Mouse (Mus musculus) spleen, adult 2 months (tissue): Measurements from ENCODE around the gene Hoxd8. TPM values are rescaled to one million over a fixed set of nuclear protein-coding genes. Genes with fewer than 3 reads are reported as not detected.

Experiments
- DNase-seq, 2 experiments: peaks; one replicate each; pipeline versions ENCODE4 v3.0.0 to v3.0.0-alpha.2; 2012 to 2021; ENCODE audit warnings: low spot score in 2 of 2, low read depth in 1 of 2
- H3K27ac ChIP-seq: fragments of 200-500 bp; 2 replicates; pipeline ENCODE4 v1.5.1; 2012; ENCODE audit warnings: low read length, inconsistent platforms; ENCODE audit not compliant: insufficient read depth
- H3K27me3 ChIP-seq: fragments of 200-500 bp; 2 replicates; pipeline ENCODE4 v1.6.1; 2012; ENCODE audit warnings: mild to moderate bottlenecking, moderate library complexity, low read length, inconsistent platforms; ENCODE audit not compliant: control insufficient read depth, insufficient read depth
- H3K36me3 ChIP-seq: fragments of 200-500 bp; 2 replicates; pipeline ENCODE4 v1.6.1; 2012; ENCODE audit warnings: mild to moderate bottlenecking, low read length, inconsistent platforms; ENCODE audit not compliant: control insufficient read depth, insufficient read depth
- H3K4me1 ChIP-seq: fragments of 200-500 bp; 2 replicates; pipeline ENCODE4 v1.6.1; 2011; ENCODE audit warnings: inconsistent platforms; ENCODE audit not compliant: control insufficient read depth, insufficient read depth, insufficient read length
- H3K4me3 ChIP-seq: fragments of 200-500 bp; 2 replicates; pipeline ENCODE4 v1.5.1; 2011; ENCODE audit warnings: mild to moderate bottlenecking, inconsistent platforms; ENCODE audit not compliant: insufficient read depth, insufficient read length; ENCODE audit errors: extremely low read depth
- CTCF ChIP-seq: fragments of 200-500 bp; IDR thresholded peaks from 2 replicates; pipeline ENCODE4 v1.5.1; 2011; ENCODE audit warnings: mild to moderate bottlenecking, inconsistent platforms; ENCODE audit not compliant: insufficient read depth, insufficient read length, insufficient replicate concordance; ENCODE audit errors: extremely low read depth
- POLR2A ChIP-seq: fragments of 200-500 bp; IDR thresholded peaks from 2 replicates; pipeline ENCODE4 v1.6.1; 2011; ENCODE audit warnings: low read depth, low read length, inconsistent platforms
- WGBS: fragments of 180-500 bp; shearing (Covaris S2); methylation state at CpG from one replicate; pipeline ENCODE4 v1.1.7; 2018; 5-methylcytosine and 5-hydroxymethylcytosine counted together
- polyA plus RNA-seq: library from polyadenylated mRNA; depleted of rRNA; stranded (reverse); fragments of >200 nt; gene quantifications from 2 replicates; pipeline ENCODE4 v1.2.3, GENCODE M21; 2012

Gene Hoxd8
- polyA plus RNA-seq, 1 experiment = 0.32 TPM

DNA sequence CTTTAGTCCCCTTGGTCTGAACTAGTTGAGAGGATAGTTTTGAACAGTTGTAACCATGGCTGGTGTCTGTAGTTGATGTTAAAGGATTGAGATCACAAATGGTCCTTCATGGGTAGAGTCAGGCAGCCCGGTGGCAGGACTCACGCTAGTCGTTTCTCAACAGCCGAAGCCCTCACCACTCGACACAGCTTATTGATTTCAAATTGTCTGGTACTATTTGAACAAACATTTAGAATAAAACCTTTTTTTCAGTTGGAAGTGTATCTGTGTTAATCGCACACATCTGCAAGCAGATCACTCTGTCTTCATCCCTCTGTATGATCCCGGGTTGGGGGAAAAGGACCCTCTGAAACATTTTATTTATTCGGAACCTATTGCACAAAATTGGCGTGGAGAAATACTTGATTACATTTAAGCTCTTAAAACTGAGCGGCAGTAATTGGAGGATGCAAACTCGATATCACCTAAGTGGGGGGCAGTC lies 43.3 kb downstream of the Hoxd8 start:
- no peak overlapping the region for H3K27ac ChIP-seq
- WGBS = 38% methylated on average over 11 of the region's 11 CpGs
- peaks cover 3% of the 10 kb centered on the region for H3K4me1 ChIP-seq
- H3K36me3 ChIP-seq = no peaks in the 10 kb centered on the region
- H3K4me3 ChIP-seq = no peak overlapping the region
- DNase-seq = no peak
- TF ChIP-seq POLR2A (no peak), CTCF (no peak)
- peaks cover 23% of the 10 kb centered on the region for H3K27me3 ChIP-seq

DNA sequence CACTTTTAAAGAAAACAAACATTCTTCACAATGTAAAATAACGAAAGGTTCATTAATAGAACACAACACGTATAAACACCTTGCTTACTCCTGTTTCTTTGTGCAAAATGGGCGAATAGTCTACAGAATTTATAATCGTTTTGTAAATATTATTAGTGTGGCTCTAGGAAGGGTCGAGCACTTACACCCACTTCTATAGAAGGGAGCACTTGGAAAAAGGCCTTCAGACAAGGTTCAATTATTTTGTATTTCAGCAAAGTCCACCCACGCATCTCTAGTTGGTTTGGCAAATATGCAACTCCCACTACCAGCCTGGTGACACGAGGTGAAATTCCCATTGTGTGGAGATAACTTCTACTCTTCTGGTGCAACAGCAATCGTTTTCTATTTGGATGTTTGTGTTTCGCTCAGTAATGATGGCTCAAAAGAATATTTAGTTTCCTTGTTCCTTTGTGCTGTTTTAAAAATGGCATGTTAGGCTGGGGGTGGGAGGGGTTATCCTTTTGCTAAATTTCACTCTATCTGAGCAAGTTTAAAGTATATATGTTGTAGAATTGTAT lies 44.1 kb downstream of the Hoxd8 start:
- Histone ChIP-seq H3K4me1 (peaks cover 3% of the 10 kb centered on the region), H3K36me3 (no peaks in the 10 kb centered on the region), H3K4me3 (no peak overlapping the region), H3K27me3 (peaks cover 25% of the 10 kb centered on the region), H3K27ac (no peak overlapping the region)
- TF ChIP-seq POLR2A (no peak), CTCF (no peak)
- WGBS = 31% methylated on average over 9 of the region's 9 CpGs
- DNase-seq = no peak

DNA sequence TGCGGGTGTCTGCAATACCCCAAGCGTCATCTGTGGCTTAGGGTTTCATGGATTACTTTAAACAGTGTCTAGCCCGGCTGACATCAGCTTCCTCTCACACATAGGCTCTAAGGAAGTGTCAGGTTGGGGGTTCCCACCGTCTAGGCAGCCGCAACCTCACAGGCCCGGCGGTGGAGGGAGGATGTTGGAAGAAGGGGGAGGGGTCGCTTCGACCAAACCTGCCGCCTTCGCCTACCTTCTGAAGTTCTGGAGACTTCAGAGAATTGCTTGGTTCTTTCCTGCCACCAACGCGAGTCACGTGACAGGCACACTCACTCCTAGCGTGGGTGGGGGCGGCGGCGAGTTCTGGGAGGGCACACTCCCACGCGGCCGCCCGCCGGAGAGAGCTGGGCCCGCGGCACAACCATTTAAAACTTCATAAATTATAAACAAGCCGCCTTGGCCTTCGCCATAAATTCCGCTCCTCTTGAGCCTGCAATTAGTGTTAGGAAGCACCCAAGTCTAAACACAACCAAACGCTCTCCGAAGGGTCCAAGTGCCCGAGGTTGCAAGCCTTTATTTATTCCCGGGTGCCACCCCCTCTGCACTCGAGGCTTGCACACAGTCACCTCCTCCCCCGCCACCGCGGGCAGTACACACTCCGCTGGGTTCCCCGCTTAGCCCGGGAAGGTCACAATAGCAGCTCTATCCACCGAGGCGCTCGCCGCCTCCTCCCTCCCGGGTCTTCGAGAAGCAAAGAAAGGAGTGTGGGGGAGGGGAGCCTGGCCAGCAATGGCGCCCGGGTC lies 45.1 kb downstream of the Hoxd8 start:
- no peak for TF ChIP-seq CTCF
- TF ChIP-seq POLR2A = no peak
- DNase-seq = no peak
- H3K4me1 ChIP-seq = peaks cover 3% of the 10 kb centered on the region
- H3K36me3 ChIP-seq = no peaks in the 10 kb centered on the region
- 3% methylated on average over 47 of the region's 47 CpGs for WGBS
- peaks cover 25% of the 10 kb centered on the region for H3K27me3 ChIP-seq
- no peak overlapping the region for H3K27ac ChIP-seq
- H3K4me3 ChIP-seq = no peak overlapping the region; the same call in 1 of the 2 replicates

DNA sequence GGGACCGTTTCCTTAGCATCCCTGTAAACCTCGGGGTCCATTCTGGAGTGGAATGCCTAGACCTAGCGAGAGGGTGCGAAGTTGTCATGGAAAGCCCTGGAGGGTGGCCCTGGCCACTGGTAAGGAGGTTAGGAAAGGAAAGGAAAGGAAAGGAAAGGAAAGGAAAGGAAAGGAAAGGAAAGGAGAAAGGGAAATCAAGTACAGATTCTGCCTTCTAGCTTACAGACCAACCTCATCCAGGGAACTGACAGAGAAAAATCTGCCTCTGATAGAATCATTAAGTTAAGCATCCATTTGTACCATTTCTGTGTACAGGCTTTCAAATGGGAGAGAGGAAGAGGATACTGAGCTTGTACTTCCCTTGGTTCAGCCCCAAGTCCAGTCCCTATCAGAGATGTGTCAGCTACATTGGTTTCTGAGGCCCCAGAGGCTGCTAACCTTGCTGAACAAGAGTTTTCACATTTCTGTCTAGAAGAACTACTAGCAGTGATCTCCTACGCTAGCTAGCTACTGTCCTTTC lies 46.4 kb downstream of the Hoxd8 start:
- H3K36me3 ChIP-seq = no peaks in the 10 kb centered on the region
- peaks cover 25% of the 10 kb centered on the region for H3K27me3 ChIP-seq
- H3K4me1 ChIP-seq = peaks cover 3% of the 10 kb centered on the region

DNA sequence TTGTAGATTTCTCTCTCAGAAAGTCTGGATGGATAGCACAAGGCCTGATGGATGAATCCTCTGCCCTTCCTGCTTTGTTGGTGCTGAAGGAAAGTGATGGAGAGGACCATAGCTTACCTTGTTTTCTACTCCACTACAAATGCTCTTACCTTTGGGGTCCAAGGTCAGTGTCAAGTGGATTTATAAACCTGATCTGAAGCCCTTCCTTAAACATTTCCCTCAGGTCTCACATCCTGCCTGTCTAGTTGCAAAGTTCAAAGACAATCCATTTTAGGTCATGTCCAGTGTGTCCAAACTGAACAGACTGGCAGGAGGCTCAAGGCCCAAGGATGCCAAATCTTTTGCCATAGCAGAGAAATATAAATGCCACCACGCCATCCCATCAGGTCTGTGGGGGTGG lies 47.4 kb downstream of the Hoxd8 start:
- no peak for DNase-seq
- peaks cover 16% of the 10 kb centered on the region for H3K27me3 ChIP-seq
- no peaks in the 10 kb centered on the region for H3K36me3 ChIP-seq
- H3K4me3 ChIP-seq = no peak overlapping the region
- H3K4me1 ChIP-seq = no peaks in the 10 kb centered on the region; the same call in 1 of the 2 replicates
- no peak for TF ChIP-seq POLR2A
- TF ChIP-seq CTCF = no peak
- 76% methylated on average over 1 of the region's 1 CpGs for WGBS
- no peak overlapping the region for H3K27ac ChIP-seq

More for the DNA sequence above, 46.4 kb downstream of the Hoxd8 start:
- no peak for TF ChIP-seq POLR2A
- no peak for TF ChIP-seq CTCF
- Histone ChIP-seq H3K4me3 (no peak overlapping the region), H3K27ac (no peak overlapping the region)
- 57% methylated on average over 5 of the region's 5 CpGs for WGBS
- no peak for DNase-seq

DNA sequence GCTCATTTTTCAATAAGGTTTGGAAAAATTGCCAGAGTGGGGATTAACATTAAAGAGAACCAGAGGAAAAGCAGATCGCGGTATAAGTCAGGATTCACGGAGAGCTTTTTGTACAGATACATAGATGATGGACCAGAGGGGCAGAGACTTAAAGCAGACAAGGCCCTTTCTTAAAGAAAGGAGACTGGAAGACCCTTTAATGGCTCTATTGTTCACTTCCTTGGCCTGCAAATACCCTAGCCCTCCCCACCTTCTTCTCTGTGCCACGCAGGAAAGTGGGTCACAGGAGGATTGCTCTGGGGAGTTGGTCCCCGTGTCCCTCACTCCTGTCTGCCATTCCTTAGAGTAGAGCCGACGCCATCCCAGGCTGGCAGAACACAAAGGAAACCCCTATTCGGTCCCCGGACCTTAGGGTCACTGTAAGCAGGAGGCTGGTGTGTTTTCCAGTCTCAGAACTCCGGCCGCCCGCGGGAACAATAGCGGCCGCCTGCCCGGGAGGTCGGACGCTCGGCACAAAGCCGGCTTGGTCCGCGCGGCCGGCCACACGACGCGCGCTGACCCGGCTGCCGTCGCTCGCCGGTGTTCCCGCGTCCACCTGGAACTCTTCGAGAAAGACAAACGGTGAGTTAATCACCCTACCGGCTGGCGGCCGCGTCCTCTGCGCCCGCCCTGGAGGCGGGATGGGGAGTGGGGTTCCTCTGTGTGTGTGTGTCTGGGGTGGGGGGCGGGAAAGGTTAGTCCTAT lies 48.2 kb downstream of the Hoxd8 start:
- H3K4me1 ChIP-seq = no peaks in the 10 kb centered on the region; the same call in 1 of the 2 replicates
- DNase-seq = no peak
- peaks cover 13% of the 10 kb centered on the region for H3K27me3 ChIP-seq
- WGBS = 6% methylated on average over 45 of the region's 45 CpGs
- TF ChIP-seq POLR2A = no peak
- no peak for TF ChIP-seq CTCF
- H3K27ac ChIP-seq = no peak overlapping the region
- no peak overlapping the region for H3K4me3 ChIP-seq
- H3K36me3 ChIP-seq = no peaks in the 10 kb centered on the region
